Mouse (Mus musculus): Measurements from ENCODE around the gene Pskh1. TPM values are rescaled to one million over a fixed set of nuclear protein-coding genes. Genes with fewer than 3 reads are reported as not detected.

Pskh1 gene
- polyA plus RNA-seq, 1 experiment from 2014 or later: 17.6 TPM

DNA sequence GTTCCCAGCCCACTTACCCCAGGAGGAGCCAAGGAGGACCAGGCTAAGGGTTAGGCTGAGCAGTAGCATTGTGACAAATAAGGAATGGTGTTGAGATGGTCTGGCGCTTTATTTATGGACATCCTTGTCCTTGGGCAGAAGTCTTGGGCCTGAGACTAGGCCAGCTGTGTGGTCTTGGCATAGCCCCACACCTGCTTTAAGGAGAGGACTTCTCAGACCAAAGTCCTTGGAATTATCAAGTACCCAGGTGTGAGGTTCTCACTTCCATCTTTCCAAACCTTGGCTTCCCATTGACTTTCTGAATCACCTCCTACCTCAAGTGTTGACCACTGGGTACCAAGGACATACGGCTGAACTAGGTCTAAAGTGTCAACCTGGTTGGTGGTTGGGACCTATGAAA lies 33.5 kb downstream of the Pskh1 start, which contains the start of gene Ctrl:
Ctrl (minus strand) TSS at position 101 of the 400 bp plus-strand sequence.
- Histone ChIP-seq H3K27ac (replicated peaks in 1 of 2; ENCODE audit: control insufficient read depth in 1 of 2, insufficient read depth in 1 of 2, low read depth in 2 of 2, low read length in 2 of 2) (no peak within 1 kb of the TSS), H3K36me3 (ENCODE audit: control insufficient read depth, insufficient read depth, low read length) (peaks cover 43% of the 10 kb centered on the region), H3K9me3 (ENCODE audit: control insufficient read depth, low read length) (no peaks in the 10 kb centered on the region), H3K27me3 (ENCODE audit: control insufficient read depth, insufficient read depth, low read length) (no peaks in the 10 kb centered on the region), H3K9ac (ENCODE audit: low read length) (no peak within 1 kb of the TSS), H3K4me2 (ENCODE audit: low read length) (no peak within 1 kb of the TSS), H3K4me3 (ENCODE audit: control insufficient read depth in 1 of 2, insufficient read depth in 1 of 2, low read depth in 1 of 2, low read length in 2 of 2) (no peak within 1 kb of the TSS), H3K4me1 (ENCODE audit: control insufficient read depth in 2 of 2, insufficient read depth in 2 of 2, low read length in 2 of 2) (peaks cover 3 to 13% of the 10 kb centered on the region in 2 experiments)
- no peak for ATAC-seq (ENCODE audit: insufficient number of reproducible peaks, insufficient read depth, low FRiP score, low read depth)
- 83% methylated on average over 2 of the region's 2 CpGs for WGBS

GRCm38 (mm10) chr8:105935105-105935504 lies 34.9 kb downstream of the Pskh1 start:
- Histone ChIP-seq H3K9me3 (ENCODE audit: control insufficient read depth, low read length) (no peaks in the 10 kb centered on the region), H3K36me3 (ENCODE audit: control insufficient read depth, insufficient read depth, low read length) (peaks cover 46% of the 10 kb centered on the region), H3K4me1 (ENCODE audit: control insufficient read depth in 2 of 2, insufficient read depth in 2 of 2, low read length in 2 of 2) (peaks cover 3 to 13% of the 10 kb centered on the region in 2 experiments), H3K9ac (ENCODE audit: low read length) (no peak overlapping the region), H3K4me2 (ENCODE audit: low read length) (no peak overlapping the region), H3K4me3 (ENCODE audit: control insufficient read depth in 1 of 2, insufficient read depth in 1 of 2, low read depth in 1 of 2, low read length in 2 of 2) (no peak overlapping the region), H3K27ac (replicated peaks in 1 of 2; ENCODE audit: control insufficient read depth in 1 of 2, insufficient read depth in 1 of 2, low read depth in 2 of 2, low read length in 2 of 2) (no peak overlapping the region), H3K27me3 (ENCODE audit: control insufficient read depth, insufficient read depth, low read length) (no peaks in the 10 kb centered on the region)
- 47% methylated on average over 6 of the region's 6 CpGs for WGBS
- no peak for ATAC-seq (ENCODE audit: insufficient number of reproducible peaks, insufficient read depth, low FRiP score, low read depth)

GRCm38 (mm10) chr8:105935863-105936603 lies 35.8 kb downstream of the Pskh1 start:
- no peaks in the 10 kb centered on the region for H3K9me3 ChIP-seq (ENCODE audit: control insufficient read depth, low read length)
- peaks cover 3 to 13% of the 10 kb centered on the region in 2 experiments for H3K4me1 ChIP-seq (ENCODE audit: control insufficient read depth in 2 of 2, insufficient read depth in 2 of 2, low read length in 2 of 2)
- H3K27ac ChIP-seq (replicated peaks in 1 of 2; ENCODE audit: control insufficient read depth in 1 of 2, insufficient read depth in 1 of 2, low read depth in 2 of 2, low read length in 2 of 2): peak overlapping the region in 1 of 2 experiments; percentile 59; a peak in 2 of 4 replicates
- no peaks in the 10 kb centered on the region for H3K27me3 ChIP-seq (ENCODE audit: control insufficient read depth, insufficient read depth, low read length)
- H3K4me2 ChIP-seq (ENCODE audit: low read length): peak overlapping the region; percentile 75
- H3K9ac ChIP-seq (ENCODE audit: low read length): peak overlapping the region; percentile 76
- ATAC-seq (ENCODE audit: insufficient number of reproducible peaks, insufficient read depth, low FRiP score, low read depth): no peak
- WGBS: 27% methylated on average over 7 of the region's 7 CpGs
- peak overlapping the region; percentile 54 to 71 for H3K4me3 ChIP-seq (ENCODE audit: control insufficient read depth in 1 of 2, insufficient read depth in 1 of 2, low read depth in 1 of 2, low read length in 2 of 2)
- peaks cover 44% of the 10 kb centered on the region for H3K36me3 ChIP-seq (ENCODE audit: control insufficient read depth, insufficient read depth, low read length)

- Histone ChIP-seq H3K36me3 (ENCODE audit: control insufficient read depth, insufficient read depth, low read length) (peaks cover 49% of the 10 kb centered on the region), H3K9ac (ENCODE audit: low read length) (peak overlapping the region; percentile 86), H3K4me3 (ENCODE audit: control insufficient read depth in 1 of 2, insufficient read depth in 1 of 2, low read depth in 1 of 2, low read length in 2 of 2) (peak overlapping the region; percentile 54 to 71), H3K27me3 (ENCODE audit: control insufficient read depth, insufficient read depth, low read length) (no peaks in the 10 kb centered on the region), H3K4me2 (ENCODE audit: low read length) (peak overlapping the region; percentile 75), H3K27ac (replicated peaks in 1 of 2; ENCODE audit: control insufficient read depth in 1 of 2, insufficient read depth in 1 of 2, low read depth in 2 of 2, low read length in 2 of 2) (peak overlapping the region; percentile 88 to 92), H3K9me3 (ENCODE audit: control insufficient read depth, low read length) (no peaks in the 10 kb centered on the region), H3K4me1 (ENCODE audit: control insufficient read depth in 2 of 2, insufficient read depth in 2 of 2, low read length in 2 of 2) (peaks cover 3 to 13% of the 10 kb centered on the region in 2 experiments)
- ATAC-seq (ENCODE audit: insufficient number of reproducible peaks, insufficient read depth, low FRiP score, low read depth): peak; percentile 79
- under 1% methylated on average over 30 of the region's 30 CpGs for WGBS
Observed at GRCm38 (mm10) chr8:105936866-105937475, 36.7 kb downstream of the Pskh1 start.

DNA sequence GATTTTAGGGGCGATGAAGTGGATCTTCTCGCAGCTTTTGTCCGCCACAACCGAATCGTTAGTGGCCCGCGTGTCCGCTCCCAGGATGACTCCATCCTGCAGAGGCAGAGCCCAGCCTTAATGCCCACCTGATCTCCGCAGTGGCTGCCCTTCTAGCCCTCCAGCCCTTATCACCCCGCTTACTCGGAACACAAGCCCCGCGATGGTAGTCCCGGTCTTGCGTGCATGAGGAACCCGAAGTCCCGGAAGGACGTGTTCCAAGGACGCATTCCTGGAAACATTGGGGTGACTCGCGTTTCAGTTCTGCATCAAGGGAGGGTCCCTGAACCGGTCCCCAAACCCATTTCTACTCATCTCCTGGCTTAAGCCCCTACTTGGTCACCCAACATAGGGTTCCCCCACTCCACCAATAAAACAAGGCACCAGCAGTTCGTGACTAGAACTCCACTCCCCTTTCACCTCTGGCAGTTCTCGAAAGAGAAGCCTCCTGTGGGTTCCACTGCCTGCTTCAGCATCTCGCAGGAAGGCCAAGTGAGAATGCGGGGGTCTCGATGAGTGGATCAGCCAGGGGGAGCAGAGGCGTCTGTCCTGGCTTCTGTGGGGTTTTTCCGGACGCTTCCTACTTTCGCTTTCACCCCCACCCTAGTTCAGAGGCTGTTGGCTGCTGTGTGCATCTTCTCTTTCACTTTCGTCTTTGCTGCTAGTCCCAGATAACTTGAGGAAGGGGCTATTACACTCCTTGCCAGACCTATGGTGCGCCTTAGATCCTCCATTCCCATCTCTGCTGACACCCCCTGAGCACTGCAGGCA lies 37.5 kb downstream of the Pskh1 start:
- no peak for ATAC-seq (ENCODE audit: insufficient number of reproducible peaks, insufficient read depth, low FRiP score, low read depth)
- WGBS: under 1% methylated on average over 33 of the region's 33 CpGs
- peaks cover 48% of the 10 kb centered on the region for H3K36me3 ChIP-seq (ENCODE audit: control insufficient read depth, insufficient read depth, low read length)
- H3K4me3 ChIP-seq (ENCODE audit: control insufficient read depth in 1 of 2, insufficient read depth in 1 of 2, low read depth in 1 of 2, low read length in 2 of 2): peak overlapping the region; percentile 54 to 71
- peak overlapping the region; percentile 88 to 92 for H3K27ac ChIP-seq (replicated peaks in 1 of 2; ENCODE audit: control insufficient read depth in 1 of 2, insufficient read depth in 1 of 2, low read depth in 2 of 2, low read length in 2 of 2)
- H3K9me3 ChIP-seq (ENCODE audit: control insufficient read depth, low read length): no peaks in the 10 kb centered on the region
- no peaks in the 10 kb centered on the region for H3K27me3 ChIP-seq (ENCODE audit: control insufficient read depth, insufficient read depth, low read length)
- H3K4me1 ChIP-seq (ENCODE audit: control insufficient read depth in 2 of 2, insufficient read depth in 2 of 2, low read length in 2 of 2): peaks cover 3 to 13% of the 10 kb centered on the region in 2 experiments
- H3K4me2 ChIP-seq (ENCODE audit: low read length): peak overlapping the region; percentile 75
- H3K9ac ChIP-seq (ENCODE audit: low read length): peak overlapping the region; percentile 86

GRCm38 (mm10) chr8:105938306-105938669 lies 38.0 kb downstream of the Pskh1 start, which contains the start of gene Psmb10:
TSS of gene Psmb10 (minus strand) at chr8:105938444.
- H3K27ac ChIP-seq (replicated peaks in 1 of 2; ENCODE audit: control insufficient read depth in 1 of 2, insufficient read depth in 1 of 2, low read depth in 2 of 2, low read length in 2 of 2): peak within 1 kb of the TSS; percentile 88 to 92
- ATAC-seq (ENCODE audit: insufficient number of reproducible peaks, insufficient read depth, low FRiP score, low read depth): no peak
- peaks cover 53% of the 10 kb centered on the region for H3K36me3 ChIP-seq (ENCODE audit: control insufficient read depth, insufficient read depth, low read length)
- WGBS: 24% methylated on average over 4 of the region's 4 CpGs
- H3K9ac ChIP-seq (ENCODE audit: low read length): peak within 1 kb of the TSS; percentile 86
- no peaks in the 10 kb centered on the region for H3K9me3 ChIP-seq (ENCODE audit: control insufficient read depth, low read length)
- no peaks in the 10 kb centered on the region for H3K27me3 ChIP-seq (ENCODE audit: control insufficient read depth, insufficient read depth, low read length)
- peak within 1 kb of the TSS; percentile 54 to 71 for H3K4me3 ChIP-seq (ENCODE audit: control insufficient read depth in 1 of 2, insufficient read depth in 1 of 2, low read depth in 1 of 2, low read length in 2 of 2)
- peaks cover 3 to 13% of the 10 kb centered on the region in 2 experiments for H3K4me1 ChIP-seq (ENCODE audit: control insufficient read depth in 2 of 2, insufficient read depth in 2 of 2, low read length in 2 of 2)
- H3K4me2 ChIP-seq (ENCODE audit: low read length): peak within 1 kb of the TSS; percentile 75

- Histone ChIP-seq H3K9ac (ENCODE audit: low read length) (no peak overlapping the region), H3K4me3 (ENCODE audit: control insufficient read depth in 1 of 2, insufficient read depth in 1 of 2, low read depth in 1 of 2, low read length in 2 of 2) (no peak overlapping the region), H3K27me3 (ENCODE audit: control insufficient read depth, insufficient read depth, low read length) (no peaks in the 10 kb centered on the region), H3K4me2 (ENCODE audit: low read length) (no peak overlapping the region), H3K4me1 (ENCODE audit: control insufficient read depth in 2 of 2, insufficient read depth in 2 of 2, low read length in 2 of 2) (peaks cover 0 to 4% of the 10 kb centered on the region in 2 experiments; a peak in 1 of 4 replicates), H3K27ac (replicated peaks in 1 of 2; ENCODE audit: control insufficient read depth in 1 of 2, insufficient read depth in 1 of 2, low read depth in 2 of 2, low read length in 2 of 2) (no peak overlapping the region), H3K36me3 (ENCODE audit: control insufficient read depth, insufficient read depth, low read length) (peaks cover 73% of the 10 kb centered on the region), H3K9me3 (ENCODE audit: control insufficient read depth, low read length) (no peaks in the 10 kb centered on the region)
- ATAC-seq (ENCODE audit: insufficient number of reproducible peaks, insufficient read depth, low FRiP score, low read depth): no peak
- WGBS: 93% methylated on average over 11 of the region's 11 CpGs
Observed at GRCm38 (mm10) chr8:105942026-105942425, 41.8 kb downstream of the Pskh1 start.
